Mouse (Mus musculus): ENCODE data around the gene Dlg1. TPM values are rescaled to one million over a fixed set of nuclear protein-coding genes. Genes with fewer than 3 reads are reported as not detected.

The Dlg1 gene
- polyA plus RNA-seq, 1 experiment from 2014 or later, result 12.7 TPM

GRCm38 (mm10) chr16:31924368-31924767, 261.1 kb downstream of the Dlg1 start:
- H3K9ac ChIP-seq (replicated peaks; ENCODE audit: low read depth), result no peak overlapping the region
- H3K27ac ChIP-seq (ENCODE audit: low read length), result no peak overlapping the region
- no peak for TF ChIP-seq CTCF (IDR thresholded peaks at IDR 0.05)
- TF ChIP-seq EP300 (IDR thresholded peaks at IDR 0.05), result no peak
- H3K4me1 ChIP-seq (ENCODE audit: insufficient read depth, low read depth, low read length), result no peaks in the 10 kb centered on the region
- no peak overlapping the region for H3K4me2 ChIP-seq (replicated peaks; ENCODE audit: low read depth, low read length)
- H3K4me3 ChIP-seq (ENCODE audit: low read depth, low read length), result no peak overlapping the region
- ATAC-seq (no peak), DNase-seq (ENCODE audit: low spot score) (no peak)
- no peaks in the 10 kb centered on the region for H3K9me3 ChIP-seq (ENCODE audit: low read length)
- 75% methylated on average over 6 of the region's 6 CpGs for WGBS
- H3K27me3 ChIP-seq (replicated peaks; ENCODE audit: insufficient read depth, low read length), result no peaks in the 10 kb centered on the region
- H3K36me3 ChIP-seq (ENCODE audit: insufficient read depth, low read length), result no peaks in the 10 kb centered on the region

Other genes starting within 250 kb of the Dlg1 start
- gene Bdh1, start 241.2 kb upstream of the Dlg1 start, polyA plus RNA-seq (2015; fragmentation: Nextera tagmentation; extraction: Ambion mirVana), result 1.9 and 2.0 TPM in 2 replicates
- 0.04 TPM in 1 of 2 replicates, not detected in the other for gene Meltf, start 215.4 kb downstream of the Dlg1 start, polyA plus RNA-seq (2015; fragmentation: Nextera tagmentation; extraction: Ambion mirVana)